Mouse (Mus musculus): ENCODE measurements around the gene Lrrc73.

- TF ChIP-seq GATA1 (IDR thresholded peaks at IDR 0.05; ENCODE audit: borderline replicate concordance, low read length) (no peak), FLI1 (IDR thresholded peaks at IDR 0.05; ENCODE audit: low read length) (no peak)
Observed at GRCm38 (mm10) chr17:46242274-46242673, 11.1 kb upstream of the Lrrc73 start.
